9 mouse cellular contexts compared by ENCODE assay signal in genomic region chr6:101532436-101532835, GRCm38 (mm10).
DNase-seq lines count a peak whose midpoint lies in the region; ATAC-seq and TF ChIP-seq lines count a peak whose summit lies in the region.
"Had no signal": no experiment of that assay in that cellular context is flagged by ENCODE, and none has a peak within 500 bp of the region (broad histone marks: within the 10 kb centered on the region; RNA-seq: fewer than 3 reads in every experiment).

No protein-coding gene starts in this region.

- no peak overlapping the region for H3K27ac ChIP-seq in limb, embryonic 14.5 days (replicated peaks; ENCODE audit: low read depth, low read length)

- 47% methylated on average over 7 of the region's 7 CpGs for whole genome bisulfite sequencing in limb, embryonic 14.5 days

- H3K27me3 ChIP-seq in limb, embryonic 14.5 days (ENCODE audit: control insufficient read depth, insufficient read depth, low read length): no peaks in the 10 kb centered on the region

- H3K36me3 ChIP-seq in limb, embryonic 14.5 days (ENCODE audit: control insufficient read depth, insufficient read depth, low read length): no peaks in the 10 kb centered on the region

- ATAC-seq in limb, embryonic 14.5 days (ENCODE audit: low FRiP score, low read depth): no peak

- no peak overlapping the region for H3K4me3 ChIP-seq in limb, embryonic 14.5 days (replicated peaks; ENCODE audit: low read length)

- DNase-seq in adrenal gland, adult 2 months: peak; percentile 47
- DNase-seq in adrenal gland, adult 8-10 months: no peak
- DNase-seq in 3134 (ENCODE audit: extremely low read depth, insufficient read length, low spot score): peak; percentile 5
- DNase-seq in fibroblast of lung, adult 2 months (ENCODE audit: low read depth): peak; percentile 60
- DNase-seq in limb, embryonic 14.5 days (ENCODE audit: low spot score): peak; percentile 46
- DNase-seq in cerebellum, adult 8-10 months: no peak
- DNase-seq in right cerebral cortex, postnatal 4 days: no peak
- no peak for DNase-seq in ovary, postnatal 10 days (ENCODE audit: low spot score)
- DNase-seq: thymus, postnatal 4 days had no signal

- H3K4me1 ChIP-seq in limb, embryonic 14.5 days (ENCODE audit: control insufficient read depth, insufficient read depth, low read length): peaks cover 15% of the 10 kb centered on the region

- no peak overlapping the region for H3K9ac ChIP-seq in limb, embryonic 14.5 days (ENCODE audit: low read depth, low read length, severe bottlenecking)

- peak overlapping the region; percentile 22; the same call in 1 of the 2 replicates for H3K4me2 ChIP-seq in limb, embryonic 14.5 days (replicated peaks; ENCODE audit: low read depth, low read length, severe bottlenecking)

- no peak for TF ChIP-seq POLR2A in limb, embryonic 14.5 days (IDR thresholded peaks at IDR 0.05; ENCODE audit: borderline replicate concordance, extremely low read depth, insufficient read depth, insufficient read length)

- no peaks in the 10 kb centered on the region for H3K9me3 ChIP-seq in limb, embryonic 14.5 days (ENCODE audit: control insufficient read depth, low read length)

Comparison
In these comparisons a context has a peak if more than half of its experiments do, and no peak if none do; other contexts are left out.
1. DNase-seq: peak in adrenal gland, adult 2 months (single experiment), 3134 (single experiment), fibroblast of lung, adult 2 months (single experiment) and limb, embryonic 14.5 days (single experiment); none in adrenal gland, adult 8-10 months (single experiment), cerebellum, adult 8-10 months (single experiment), right cerebral cortex, postnatal 4 days (single experiment) and ovary, postnatal 10 days (single experiment).